Mouse (Mus musculus): Measurements from ENCODE around the gene Ankrd44. TPM values are rescaled to one million over a fixed set of nuclear protein-coding genes. Genes with fewer than 3 reads are reported as not detected.

The Ankrd44 gene
- polyA plus RNA-seq, 1 experiment from 2014 or later = 10.5 TPM

GRCm38 (mm10) chr1:54665582-54666405 is 260.4 kb downstream of the Ankrd44 start:
- ATAC-seq (ENCODE audit: insufficient number of reproducible peaks, insufficient read depth, low FRiP score, low read depth) = no peak
- no peak overlapping the region for H3K27ac ChIP-seq (replicated peaks in 1 of 2; ENCODE audit: control insufficient read depth in 1 of 2, insufficient read depth in 1 of 2, low read depth in 2 of 2, low read length in 2 of 2)
- peaks cover 0 to 3% of the 10 kb centered on the region in 2 experiments; a peak in 1 of 4 replicates for H3K4me1 ChIP-seq (ENCODE audit: control insufficient read depth in 2 of 2, insufficient read depth in 2 of 2, low read length in 2 of 2)
- no peak overlapping the region for H3K4me2 ChIP-seq (ENCODE audit: low read length)
- peaks cover 5% of the 10 kb centered on the region; the same call in 1 of the 2 replicates for H3K36me3 ChIP-seq (ENCODE audit: control insufficient read depth, insufficient read depth, low read length)
- no peak overlapping the region for H3K4me3 ChIP-seq (ENCODE audit: control insufficient read depth in 1 of 2, insufficient read depth in 1 of 2, low read depth in 1 of 2, low read length in 2 of 2)
- no peak overlapping the region for H3K9ac ChIP-seq (ENCODE audit: low read length)
- 52% methylated on average over 8 of the region's 8 CpGs for WGBS
- no peaks in the 10 kb centered on the region for H3K27me3 ChIP-seq (ENCODE audit: control insufficient read depth, insufficient read depth, low read length)
- no peaks in the 10 kb centered on the region for H3K9me3 ChIP-seq (ENCODE audit: control insufficient read depth, low read length)

GRCm38 (mm10) chr1:54665095-54665494 is 261.1 kb downstream of the Ankrd44 start:
- Histone ChIP-seq H3K27ac (replicated peaks in 1 of 2; ENCODE audit: control insufficient read depth in 1 of 2, insufficient read depth in 1 of 2, low read depth in 2 of 2, low read length in 2 of 2) (no peak overlapping the region), H3K27me3 (ENCODE audit: control insufficient read depth, insufficient read depth, low read length) (no peaks in the 10 kb centered on the region), H3K36me3 (ENCODE audit: control insufficient read depth, insufficient read depth, low read length) (peaks cover 9% of the 10 kb centered on the region), H3K4me1 (ENCODE audit: control insufficient read depth in 2 of 2, insufficient read depth in 2 of 2, low read length in 2 of 2) (peaks cover 0 to 3% of the 10 kb centered on the region in 2 experiments; a peak in 1 of 4 replicates), H3K4me2 (ENCODE audit: low read length) (no peak overlapping the region), H3K9me3 (ENCODE audit: control insufficient read depth, low read length) (no peaks in the 10 kb centered on the region), H3K9ac (ENCODE audit: low read length) (no peak overlapping the region), H3K4me3 (ENCODE audit: control insufficient read depth in 1 of 2, insufficient read depth in 1 of 2, low read depth in 1 of 2, low read length in 2 of 2) (no peak overlapping the region)
- 88% methylated on average over 4 of the region's 4 CpGs for WGBS
- no peak for ATAC-seq (ENCODE audit: insufficient number of reproducible peaks, insufficient read depth, low FRiP score, low read depth)

- no peak overlapping the region for H3K9ac ChIP-seq (ENCODE audit: low read length)
- no peak overlapping the region for H3K27ac ChIP-seq (replicated peaks in 1 of 2; ENCODE audit: control insufficient read depth in 1 of 2, insufficient read depth in 1 of 2, low read depth in 2 of 2, low read length in 2 of 2)
- 84% methylated on average over 6 of the region's 6 CpGs for WGBS
- H3K4me3 ChIP-seq (ENCODE audit: control insufficient read depth in 1 of 2, insufficient read depth in 1 of 2, low read depth in 1 of 2, low read length in 2 of 2) = no peak overlapping the region
- ATAC-seq (ENCODE audit: insufficient number of reproducible peaks, insufficient read depth, low FRiP score, low read depth) = no peak
- peaks cover 13% of the 10 kb centered on the region for H3K36me3 ChIP-seq (ENCODE audit: control insufficient read depth, insufficient read depth, low read length)
- H3K9me3 ChIP-seq (ENCODE audit: control insufficient read depth, low read length) = no peaks in the 10 kb centered on the region
- no peaks in the 10 kb centered on the region for H3K27me3 ChIP-seq (ENCODE audit: control insufficient read depth, insufficient read depth, low read length)
- peaks cover 0 to under 1% of the 10 kb centered on the region in 2 experiments; a peak in 1 of 4 replicates for H3K4me1 ChIP-seq (ENCODE audit: control insufficient read depth in 2 of 2, insufficient read depth in 2 of 2, low read length in 2 of 2)
- H3K4me2 ChIP-seq (ENCODE audit: low read length) = no peak overlapping the region
These were observed 265.5 kb downstream of the Ankrd44 start for GRCm38 (mm10) chr1:54660674-54661073.

- H3K4me1 ChIP-seq (ENCODE audit: control insufficient read depth in 2 of 2, insufficient read depth in 2 of 2, low read length in 2 of 2) = no peaks in the 10 kb centered on the region
These were observed 267.6 kb downstream of the Ankrd44 start for GRCm38 (mm10) chr1:54658558-54658957.

GRCm38 (mm10) chr1:54648237-54648636 is 277.9 kb downstream of the Ankrd44 start:
- no peaks in the 10 kb centered on the region for H3K4me1 ChIP-seq (ENCODE audit: control insufficient read depth in 2 of 2, insufficient read depth in 2 of 2, low read length in 2 of 2)
- no peak overlapping the region for H3K27ac ChIP-seq (replicated peaks in 1 of 2; ENCODE audit: control insufficient read depth in 1 of 2, insufficient read depth in 1 of 2, low read depth in 2 of 2, low read length in 2 of 2)
- no peak overlapping the region for H3K9ac ChIP-seq (ENCODE audit: low read length)
- 86% methylated on average over 5 of the region's 5 CpGs for WGBS
- no peaks in the 10 kb centered on the region for H3K9me3 ChIP-seq (ENCODE audit: control insufficient read depth, low read length)
- H3K36me3 ChIP-seq (ENCODE audit: control insufficient read depth, insufficient read depth, low read length) = peaks cover 8% of the 10 kb centered on the region; the same call in 1 of the 2 replicates
- ATAC-seq (ENCODE audit: insufficient number of reproducible peaks, insufficient read depth, low FRiP score, low read depth) = no peak
- H3K4me2 ChIP-seq (ENCODE audit: low read length) = no peak overlapping the region
- H3K27me3 ChIP-seq (ENCODE audit: control insufficient read depth, insufficient read depth, low read length) = no peaks in the 10 kb centered on the region
- no peak overlapping the region for H3K4me3 ChIP-seq (ENCODE audit: control insufficient read depth in 1 of 2, insufficient read depth in 1 of 2, low read depth in 1 of 2, low read length in 2 of 2)

More at GRCm38 (mm10) chr1:54658558-54658957, 267.6 kb downstream of the Ankrd44 start:
- H3K9ac ChIP-seq (ENCODE audit: low read length) = no peak overlapping the region
- peaks cover 22% of the 10 kb centered on the region for H3K36me3 ChIP-seq (ENCODE audit: control insufficient read depth, insufficient read depth, low read length)
- no peak overlapping the region for H3K27ac ChIP-seq (replicated peaks in 1 of 2; ENCODE audit: control insufficient read depth in 1 of 2, insufficient read depth in 1 of 2, low read depth in 2 of 2, low read length in 2 of 2)
- no peaks in the 10 kb centered on the region for H3K27me3 ChIP-seq (ENCODE audit: control insufficient read depth, insufficient read depth, low read length)
- WGBS = 92% methylated on average over 4 of the region's 4 CpGs
- H3K9me3 ChIP-seq (ENCODE audit: control insufficient read depth, low read length) = no peaks in the 10 kb centered on the region
- no peak overlapping the region for H3K4me2 ChIP-seq (ENCODE audit: low read length)
- H3K4me3 ChIP-seq (ENCODE audit: control insufficient read depth in 1 of 2, insufficient read depth in 1 of 2, low read depth in 1 of 2, low read length in 2 of 2) = no peak overlapping the region
- ATAC-seq (ENCODE audit: insufficient number of reproducible peaks, insufficient read depth, low FRiP score, low read depth) = no peak

- 64% methylated on average over 3 of the region's 3 CpGs for WGBS
These were observed 278.8 kb downstream of the Ankrd44 start for GRCm38 (mm10) chr1:54647335-54647745.

GRCm38 (mm10) chr1:54640184-54640795 is 285.9 kb downstream of the Ankrd44 start:
- H3K36me3 ChIP-seq (ENCODE audit: control insufficient read depth, insufficient read depth, low read length) = no peaks in the 10 kb centered on the region
- no peak overlapping the region for H3K27ac ChIP-seq (replicated peaks in 1 of 2; ENCODE audit: control insufficient read depth in 1 of 2, insufficient read depth in 1 of 2, low read depth in 2 of 2, low read length in 2 of 2)
- no peaks in the 10 kb centered on the region for H3K9me3 ChIP-seq (ENCODE audit: control insufficient read depth, low read length)
- no peak for ATAC-seq (ENCODE audit: insufficient number of reproducible peaks, insufficient read depth, low FRiP score, low read depth)
- 28% methylated on average over 5 of the region's 5 CpGs for WGBS
- no peaks in the 10 kb centered on the region for H3K27me3 ChIP-seq (ENCODE audit: control insufficient read depth, insufficient read depth, low read length)
- no peak overlapping the region for H3K4me3 ChIP-seq (ENCODE audit: control insufficient read depth in 1 of 2, insufficient read depth in 1 of 2, low read depth in 1 of 2, low read length in 2 of 2)
- no peak overlapping the region for H3K9ac ChIP-seq (ENCODE audit: low read length)
- peaks cover 0 to 11% of the 10 kb centered on the region in 2 experiments; a peak in 3 of 4 replicates for H3K4me1 ChIP-seq (ENCODE audit: control insufficient read depth in 2 of 2, insufficient read depth in 2 of 2, low read length in 2 of 2)
- H3K4me2 ChIP-seq (ENCODE audit: low read length) = peak overlapping the region; percentile 28; the same call in 1 of the 2 replicates

More at GRCm38 (mm10) chr1:54647335-54647745, 278.8 kb downstream of the Ankrd44 start:
- ATAC-seq (ENCODE audit: insufficient number of reproducible peaks, insufficient read depth, low FRiP score, low read depth) = no peak
- H3K4me3 ChIP-seq (ENCODE audit: control insufficient read depth in 1 of 2, insufficient read depth in 1 of 2, low read depth in 1 of 2, low read length in 2 of 2) = no peak overlapping the region
- H3K9ac ChIP-seq (ENCODE audit: low read length) = no peak overlapping the region
- no peaks in the 10 kb centered on the region for H3K27me3 ChIP-seq (ENCODE audit: control insufficient read depth, insufficient read depth, low read length)
- H3K4me1 ChIP-seq (ENCODE audit: control insufficient read depth in 2 of 2, insufficient read depth in 2 of 2, low read length in 2 of 2) = no peaks in the 10 kb centered on the region
- no peak overlapping the region for H3K4me2 ChIP-seq (ENCODE audit: low read length)
- H3K9me3 ChIP-seq (ENCODE audit: control insufficient read depth, low read length) = no peaks in the 10 kb centered on the region
- H3K36me3 ChIP-seq (ENCODE audit: control insufficient read depth, insufficient read depth, low read length) = peaks cover 8% of the 10 kb centered on the region; the same call in 1 of the 2 replicates
- no peak overlapping the region for H3K27ac ChIP-seq (replicated peaks in 1 of 2; ENCODE audit: control insufficient read depth in 1 of 2, insufficient read depth in 1 of 2, low read depth in 2 of 2, low read length in 2 of 2)

All from heart, embryonic 14.5 days (tissue).